Mouse (Mus musculus) ovary, postnatal 36 days (tissue): ENCODE data around the gene Rps18.

Experiments
- DNase-seq: peaks from one replicate; pipeline ENCODE4 v3.0.0; 2022; ENCODE audit warnings: low spot score, mixed read lengths

Gene Rps18

DNA sequence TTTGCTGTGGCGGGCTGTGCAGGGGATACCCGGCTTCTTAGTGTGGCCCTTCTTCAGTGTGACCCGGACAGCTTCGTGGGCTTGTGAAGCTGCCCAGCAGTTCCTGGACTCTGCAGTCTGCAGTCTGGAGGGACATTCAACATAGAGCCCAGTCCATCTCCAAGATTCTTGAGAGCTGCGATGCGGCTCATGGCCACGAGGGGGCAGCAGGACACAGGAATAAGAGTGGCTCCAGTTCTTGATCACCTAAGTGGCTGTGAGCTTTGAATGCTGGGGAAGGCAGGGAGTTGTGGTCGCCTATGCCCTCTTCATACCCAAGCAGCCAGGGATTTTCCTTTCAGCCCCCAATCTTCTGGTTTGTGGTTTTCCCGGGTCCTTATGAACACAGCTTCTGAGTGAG, 12.7 kb upstream of the Rps18 start:
- DNase-seq: peak; percentile 65

DNA sequence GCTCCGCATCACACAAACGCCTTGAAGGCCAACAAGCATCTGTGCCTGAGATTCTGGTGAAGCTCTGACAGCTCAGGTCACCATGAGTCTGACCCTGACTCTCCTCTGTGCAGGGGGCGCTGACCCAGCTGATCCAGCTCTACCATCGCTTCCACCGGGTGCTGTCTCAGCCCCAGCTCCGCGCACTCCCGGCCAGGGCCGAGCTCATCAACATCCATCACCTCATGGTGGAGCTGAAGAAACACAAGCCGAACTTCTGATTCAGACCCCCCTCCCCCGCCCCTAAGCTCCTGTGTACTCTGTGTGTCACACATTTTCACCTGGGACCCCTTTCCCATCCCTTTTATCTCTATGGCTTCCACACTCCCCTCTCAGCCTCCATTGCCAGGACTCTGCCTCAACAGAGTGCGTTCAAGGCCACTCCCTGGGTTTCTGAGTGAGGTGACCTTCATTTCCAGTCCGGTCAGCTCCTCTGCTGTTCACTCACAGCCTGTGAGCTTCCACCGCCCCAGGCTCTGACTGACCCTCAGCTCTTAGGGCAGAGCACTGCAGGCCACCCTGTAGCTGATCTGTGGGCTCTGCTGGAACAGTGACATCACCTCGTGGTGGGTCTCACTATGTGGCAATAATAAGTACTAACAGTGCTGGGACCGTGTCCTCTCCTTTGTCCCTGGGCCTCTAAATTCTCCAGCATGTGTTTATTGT, 10.2 kb upstream of the Rps18 start:
- no peak for DNase-seq

GRCm38 (mm10) chr17:33965082-33965845, 9.5 kb upstream of the Rps18 start:
- DNase-seq: no peak

- no peak for DNase-seq
Measured at GRCm38 (mm10) chr17:33962876-33963275, 7.1 kb upstream of the Rps18 start.

DNA sequence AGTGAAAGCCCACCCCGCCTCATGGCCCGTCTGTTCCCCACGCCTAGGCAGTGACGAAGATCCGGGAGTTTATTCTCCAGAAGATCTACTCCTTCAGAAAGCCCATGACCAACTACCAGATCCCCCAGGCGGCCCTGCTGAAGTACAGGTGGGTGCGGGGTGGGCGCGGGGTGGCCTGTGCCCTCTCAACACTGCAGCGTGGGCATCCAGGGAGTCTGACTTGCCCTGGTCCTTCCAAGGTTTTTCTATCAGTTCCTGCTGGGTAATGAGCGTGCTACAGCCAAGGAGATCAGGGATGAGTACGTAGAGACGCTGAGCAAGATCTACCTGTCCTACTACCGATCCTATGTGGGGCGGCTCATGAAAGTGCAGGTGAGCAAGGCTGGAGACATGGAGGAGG, 4.1 kb upstream of the Rps18 start:
- no peak for DNase-seq

DNA sequence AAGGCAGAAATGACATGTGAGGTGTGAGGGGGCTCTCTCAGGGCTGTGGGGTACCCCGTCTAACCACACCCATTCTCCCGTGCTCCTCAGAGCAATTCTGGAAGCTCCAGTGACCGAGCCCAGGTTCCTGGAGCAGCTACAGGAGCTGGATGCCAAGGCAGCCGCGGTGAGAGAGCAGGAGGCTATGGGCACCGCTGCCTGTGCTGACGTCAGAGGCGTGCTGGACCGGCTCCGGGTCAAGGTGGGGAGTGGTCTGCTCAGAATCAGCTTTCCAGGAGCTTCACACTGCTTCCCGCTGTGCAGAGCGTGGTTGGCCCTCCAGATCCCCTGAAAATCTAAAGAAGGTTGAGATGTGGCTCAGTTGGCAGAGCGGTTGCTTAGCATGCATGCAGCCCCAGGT, 3.3 kb upstream of the Rps18 start:
- DNase-seq: peak; percentile 14

- DNase-seq: no peak
Measured at GRCm38 (mm10) chr17:33958451-33958850, 2.6 kb upstream of the Rps18 start.

- DNase-seq: no peak
Measured at GRCm38 (mm10) chr17:33957493-33957892, 1.7 kb upstream of the Rps18 start.

DNA sequence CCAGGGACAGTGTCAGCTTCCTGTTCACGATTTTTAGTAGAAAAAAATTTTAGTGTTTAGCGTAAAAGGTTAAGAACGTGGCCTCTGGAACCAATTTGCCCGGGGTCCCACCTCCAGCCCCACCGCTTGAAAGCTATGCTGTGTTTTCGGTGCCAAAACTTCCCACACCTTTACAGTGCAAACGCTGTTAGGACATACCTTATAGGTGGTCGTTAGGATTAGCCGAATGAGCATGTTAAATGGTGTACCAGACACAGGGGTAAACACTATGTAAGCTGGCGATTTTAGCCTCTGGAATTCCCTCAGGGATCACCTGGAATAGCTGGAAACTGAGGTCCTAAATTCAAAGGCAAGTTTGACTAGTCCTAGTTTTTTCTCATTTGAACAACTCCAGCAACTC, 535 bp upstream of the Rps18 start:
- no peak for DNase-seq

DNA sequence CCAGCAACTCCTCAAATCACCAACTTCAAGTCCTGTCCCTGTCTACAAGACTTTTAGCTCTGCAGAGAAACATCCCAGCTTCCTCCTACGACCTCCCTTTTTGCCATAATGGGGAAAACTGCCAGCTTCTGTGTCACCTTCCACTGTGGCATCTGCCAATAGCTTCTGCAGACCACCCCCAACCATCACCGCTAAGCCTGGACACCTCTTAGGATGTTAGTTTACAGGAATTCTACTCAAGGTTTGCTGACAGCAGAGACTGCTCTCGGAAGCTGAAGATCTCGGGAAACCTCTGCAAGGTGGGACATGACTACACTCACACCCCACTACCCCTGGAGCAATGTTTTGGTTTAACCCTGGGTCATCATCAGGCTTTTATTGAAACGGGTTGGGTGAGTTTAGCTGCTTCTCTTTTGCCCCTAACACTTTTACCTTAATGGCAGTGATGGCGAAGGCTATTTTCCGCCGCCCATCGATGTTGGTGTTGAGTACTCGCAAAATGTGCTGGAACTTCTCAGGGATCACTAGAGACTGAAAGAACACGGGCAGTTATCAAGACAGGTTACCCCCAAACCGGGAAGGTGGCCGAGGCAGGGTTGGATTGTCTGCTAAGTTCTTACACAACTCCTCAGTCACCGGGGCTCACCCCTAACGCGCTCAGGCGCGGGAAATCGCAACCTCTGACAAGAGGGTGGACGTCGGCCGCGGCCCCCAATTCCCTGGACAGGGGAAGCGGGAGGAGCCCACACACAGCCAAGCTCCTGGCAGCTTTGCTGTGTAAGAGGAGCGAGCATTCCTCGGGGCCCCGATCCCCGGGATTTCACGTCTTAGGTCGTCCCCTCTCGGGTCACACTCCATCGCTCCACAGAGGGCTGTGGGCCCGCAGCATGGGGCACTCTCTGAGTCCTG, 901 bp downstream of the Rps18 start:
- DNase-seq: peak; percentile 2

GRCm38 (mm10) chr17:33953961-33954565, 1.7 kb downstream of the Rps18 start:
- DNase-seq: no peak

- DNase-seq: no peak
Measured at GRCm38 (mm10) chr17:33953310-33953709, 2.5 kb downstream of the Rps18 start.

GRCm38 (mm10) chr17:33952879-33953278, 2.9 kb downstream of the Rps18 start:
- no peak for DNase-seq

DNA sequence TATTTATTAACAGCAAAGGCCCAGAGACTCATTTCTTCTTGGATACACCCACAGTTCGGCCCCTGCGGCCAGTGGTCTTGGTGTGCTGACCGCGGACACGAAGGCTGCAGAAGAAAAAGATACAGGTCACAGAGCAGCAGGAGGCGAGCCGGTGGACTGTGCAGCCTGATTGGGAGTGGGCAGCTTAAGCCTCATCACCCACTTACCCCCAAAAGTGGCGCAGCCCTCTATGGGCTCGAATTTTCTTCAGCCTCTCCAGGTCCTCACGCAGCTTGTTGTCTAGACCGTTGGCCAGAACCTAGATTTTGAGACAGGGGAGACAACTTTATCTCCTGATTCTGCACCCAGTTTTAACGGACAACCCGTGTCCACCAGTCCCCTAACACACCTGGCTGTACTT, 3.8 kb downstream of the Rps18 start:
- DNase-seq: peak; percentile 7

DNA sequence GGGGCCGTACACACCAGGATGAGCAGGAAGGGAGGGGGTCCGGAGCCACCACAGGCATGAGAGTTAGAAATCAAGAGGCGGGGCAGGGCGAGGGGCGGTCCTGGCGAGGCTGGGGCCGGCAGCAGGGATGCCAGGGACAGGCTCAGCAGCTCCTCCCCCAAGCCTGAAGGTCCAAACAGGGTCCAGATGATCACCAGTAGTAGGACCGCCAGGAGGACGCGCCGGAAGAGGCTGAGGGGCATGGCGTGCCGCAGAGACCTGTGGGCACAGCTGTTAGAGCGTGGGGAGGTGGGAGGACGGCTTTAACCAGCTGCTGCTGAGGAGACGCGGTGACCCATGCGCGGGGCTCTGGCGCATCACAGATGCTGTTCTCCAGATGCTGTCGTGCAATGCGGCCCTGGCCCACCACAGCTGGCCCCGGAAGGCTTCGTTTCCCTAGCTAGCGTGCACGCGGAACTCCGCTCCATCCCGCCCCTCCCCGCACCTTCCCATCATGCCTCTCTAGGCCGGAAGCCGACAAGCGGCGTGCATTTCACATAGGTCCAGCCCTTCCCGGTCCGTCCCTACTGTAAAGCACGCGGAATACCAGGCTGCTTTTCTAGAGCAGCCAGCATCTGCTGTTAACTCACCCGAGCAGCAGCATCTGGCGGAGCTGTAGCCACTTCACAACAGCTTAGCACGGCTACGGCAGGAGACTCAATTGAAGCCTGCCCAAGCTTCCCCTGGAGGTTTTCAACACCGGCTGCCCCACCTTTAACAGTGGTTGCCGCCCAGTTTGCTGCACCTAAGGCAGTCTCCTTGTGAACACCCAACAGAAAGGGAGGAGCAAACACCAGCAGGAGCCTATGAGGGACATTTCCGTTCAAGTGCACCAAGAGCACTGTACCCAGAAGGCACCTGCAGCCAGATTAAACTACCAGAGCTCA, 4.5 kb downstream of the Rps18 start, which contains the start of gene B3galt4:
TSS of gene B3galt4 (minus strand) at position 468 of the 926 bp plus-strand sequence.
- peak; percentile 78 for DNase-seq

GRCm38 (mm10) chr17:33950131-33950625, 5.6 kb downstream of the Rps18 start:
- peak; percentile 7 for DNase-seq

DNA sequence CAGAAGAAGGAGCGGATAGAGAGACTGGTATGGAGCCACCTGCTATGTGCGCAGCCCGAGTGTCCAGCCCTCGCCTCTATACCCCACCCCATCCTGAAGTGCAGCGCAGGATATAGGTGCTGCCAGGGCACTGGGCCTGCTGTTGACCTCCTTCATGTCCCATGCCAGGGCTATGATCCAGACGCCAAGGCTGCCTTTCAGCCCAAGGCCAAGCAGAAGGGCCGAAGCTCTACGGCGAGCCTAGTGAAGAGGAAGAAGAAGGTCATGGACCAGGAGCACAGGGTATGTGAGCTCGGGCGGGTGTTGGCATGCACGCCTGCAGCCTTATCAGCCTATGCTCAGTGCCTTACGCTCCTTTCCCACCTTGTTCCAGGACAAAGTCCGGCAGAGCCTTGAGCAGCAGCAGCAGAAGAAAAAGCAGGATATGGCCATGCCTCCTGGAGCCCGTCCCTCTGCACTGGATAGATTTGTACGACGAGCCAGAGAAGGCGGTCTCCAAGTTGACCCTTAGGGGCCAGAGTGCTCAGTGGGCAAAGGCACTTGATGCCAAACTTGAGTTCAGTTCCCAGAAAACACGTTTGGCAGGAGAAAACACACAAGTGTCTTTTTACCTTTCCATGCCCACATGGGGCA, 6.8 kb downstream of the Rps18 start:
- peak; percentile 36 for DNase-seq

GRCm38 (mm10) chr17:33948090-33948904, 7.5 kb downstream of the Rps18 start:
- peak; percentile 6 for DNase-seq

DNA sequence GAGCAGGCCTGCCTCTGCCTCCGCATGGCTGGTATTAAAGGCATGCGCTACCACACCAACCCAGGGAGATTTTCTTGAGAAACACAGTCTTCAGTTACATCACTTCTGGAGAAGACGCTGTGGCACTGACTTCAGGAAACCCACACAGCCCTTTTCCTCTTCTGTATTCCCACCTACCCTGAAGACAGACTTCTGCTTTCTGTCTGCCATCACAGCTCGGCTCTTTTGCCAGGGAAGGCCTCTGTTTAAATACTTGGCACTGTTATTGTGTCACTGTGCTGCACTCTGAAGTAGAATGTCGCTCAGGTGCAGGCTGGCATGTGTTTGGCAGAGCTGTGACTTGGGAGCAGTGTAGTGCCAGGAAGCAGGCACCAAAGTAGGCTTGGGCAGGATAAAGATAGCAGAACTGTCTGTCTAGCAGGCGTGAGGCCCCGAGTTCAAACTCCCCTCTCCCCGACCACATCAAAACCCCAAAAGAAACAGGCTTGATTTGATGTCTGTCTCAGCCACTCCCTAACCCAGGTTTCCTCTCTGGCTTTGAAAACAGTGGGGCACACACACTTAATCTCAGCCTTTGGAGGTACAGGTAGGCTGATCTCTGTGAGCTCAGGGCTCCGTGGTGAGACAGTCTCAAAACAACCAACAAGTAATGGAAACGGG, 8.2 kb downstream of the Rps18 start:
- no peak for DNase-seq
